Mouse (Mus musculus) CH12.LX (cell line): ENCODE data around the gene Ddx47.

Experiments
- CHD1 ChIP-seq: IDR thresholded peaks from 2 replicates; pipeline ENCODE4 v1.6.1; 2012; ENCODE audit warnings: low read depth, low read length, improper control_type of control experiment, inconsistent platforms
- CTCF ChIP-seq, 2 experiments: IDR thresholded peaks in 1 of 2; conservative IDR thresholded peaks in 1 of 2; 2 replicates each; pipeline ENCODE4 v1.5.1; 2011 to 2012; ENCODE audit warnings: low read depth in 2 of 2, low read length in 2 of 2, improper control_type of control experiment in 1 of 2, inconsistent platforms in 1 of 2, mild to moderate bottlenecking in 1 of 2, moderate library complexity in 1 of 2
- E2F4 ChIP-seq: IDR thresholded peaks from 2 replicates; pipeline ENCODE4 v1.6.1; 2011; ENCODE audit warnings: low read depth, low read length, improper control_type of control experiment; ENCODE audit not compliant: insufficient replicate concordance
- EP300 ChIP-seq: IDR thresholded peaks from 2 replicates; pipeline ENCODE4 v1.6.1; 2011; ENCODE audit warnings: low read length, improper control_type of control experiment
- GABPA ChIP-seq: IDR thresholded peaks from 2 replicates; pipeline ENCODE4 v1.6.1; 2012; ENCODE audit warnings: low read depth, low read length, improper control_type of control experiment, inconsistent platforms; ENCODE audit not compliant: insufficient replicate concordance
- IRF4 ChIP-seq: IDR thresholded peaks from 2 replicates; pipeline ENCODE4 v1.6.1; 2014; ENCODE audit warnings: low read depth, mild to moderate bottlenecking, inconsistent platforms, low read length, improper control_type of control experiment
- MXI1 ChIP-seq: IDR thresholded peaks from 2 replicates; pipeline ENCODE4 v1.6.1; 2011; ENCODE audit warnings: mild to moderate bottlenecking, low read depth, low read length, improper control_type of control experiment
- POLR2A ChIP-seq: IDR thresholded peaks from 2 replicates; pipeline ENCODE4 v1.6.1; 2011; ENCODE audit warnings: low read depth, mild to moderate bottlenecking, improper control_type of control experiment, low read length
- SIN3A ChIP-seq: IDR thresholded peaks from 2 replicates; pipeline ENCODE4 v1.6.1; 2012; ENCODE audit warnings: low read length, improper control_type of control experiment, inconsistent platforms
- TCF12 ChIP-seq: IDR thresholded peaks from 2 replicates; pipeline ENCODE4 v1.6.1; 2014; ENCODE audit warnings: low read depth, mild to moderate bottlenecking, inconsistent platforms, low read length, improper control_type of control experiment
- ZKSCAN1 ChIP-seq: IDR thresholded peaks from 2 replicates; pipeline ENCODE4 v1.6.1; 2012; ENCODE audit warnings: low read depth, inconsistent platforms, low read length, improper control_type of control experiment, borderline replicate concordance

DNA sequence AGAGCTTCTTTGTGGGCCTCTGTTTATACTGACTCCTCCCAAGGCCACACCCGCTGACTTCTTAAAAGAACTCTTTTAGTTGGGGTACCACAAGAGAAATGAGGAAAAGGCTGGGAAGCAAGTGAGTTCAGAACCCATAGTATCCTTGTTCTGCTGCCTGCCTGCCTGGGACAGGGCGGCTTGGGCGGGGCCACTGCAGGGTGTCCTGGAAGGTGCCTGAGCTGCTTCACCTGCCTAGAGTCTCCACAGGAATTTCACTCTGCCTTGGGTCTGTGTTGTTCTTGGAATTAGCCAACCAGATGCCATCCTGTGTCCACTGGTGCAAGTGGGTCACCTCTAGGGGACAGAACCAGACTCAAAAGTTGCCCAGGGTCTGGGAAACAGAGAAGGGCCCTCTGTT is 42.4 kb downstream of the Ddx47 start:
- TF ChIP-seq CTCF (conservative IDR thresholded peaks at IDR 0.05 in 1 of 2, IDR thresholded peaks at IDR 0.05 in 1 of 2; ENCODE audit: low read depth in 2 of 2, low read length in 2 of 2): no peak
- no peak for TF ChIP-seq EP300
- TF ChIP-seq ZKSCAN1: no peak
- no peak for TF ChIP-seq E2F4
- TF ChIP-seq IRF4: no peak
- TF ChIP-seq TCF12: no peak
- TF ChIP-seq POLR2A: no peak
- no peak for TF ChIP-seq MXI1
- no peak for TF ChIP-seq GABPA
- TF ChIP-seq SIN3A: no peak
- no peak for TF ChIP-seq CHD1
